Mouse (Mus musculus): Measurements from ENCODE around the gene Tpmt. TPM values are rescaled to one million over a fixed set of nuclear protein-coding genes. Genes with fewer than 3 reads are reported as not detected.
A peak's percentile ranks its signal among the peaks of the same experiment; 100 is the strongest.

Tpmt gene
- 37.8 and 38.9 TPM in 2 replicates for polyA plus RNA-seq (2016; fragmentation: Nextera tagmentation; extraction: Ambion mirVana)

DNA sequence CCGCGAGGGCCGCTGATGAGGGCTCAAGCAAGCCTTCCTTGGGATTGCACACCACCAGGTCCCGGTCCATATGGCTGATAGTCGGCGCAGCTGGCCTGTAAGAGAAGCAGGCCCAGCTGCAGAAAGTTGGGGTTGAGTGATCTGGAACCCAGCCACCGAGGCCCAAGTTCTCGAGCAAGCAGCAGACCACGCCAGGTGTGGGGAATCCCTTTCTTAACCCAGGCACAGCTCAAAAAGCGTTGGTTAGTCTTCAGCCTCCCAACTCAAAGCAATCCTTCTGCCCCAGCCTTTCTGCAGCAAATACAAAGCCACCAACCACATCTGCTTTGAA, at the start of gene Tpmt:
Tpmt (minus strand) TSS at position 121 of the 331 bp plus-strand sequence.
- Histone ChIP-seq H3K36me3 (peaks cover 11% of the 10 kb centered on the region), H3K9ac (peak within 1 kb of the TSS; percentile 86), H3K4me2 (replicated peaks) (peak within 1 kb of the TSS; percentile 100), H3K4me1 (peaks cover 12% of the 10 kb centered on the region), H3K27ac (peak within 1 kb of the TSS; percentile 83), H3K4me3 (peak within 1 kb of the TSS; percentile 81), H3K27me3 (no peaks in the 10 kb centered on the region), H3K9me3 (replicated peaks) (no peaks in the 10 kb centered on the region)
- ATAC-seq (ENCODE audit: low FRiP score) = no peak
- WGBS = 13% methylated on average over 10 of the region's 10 CpGs

DNA sequence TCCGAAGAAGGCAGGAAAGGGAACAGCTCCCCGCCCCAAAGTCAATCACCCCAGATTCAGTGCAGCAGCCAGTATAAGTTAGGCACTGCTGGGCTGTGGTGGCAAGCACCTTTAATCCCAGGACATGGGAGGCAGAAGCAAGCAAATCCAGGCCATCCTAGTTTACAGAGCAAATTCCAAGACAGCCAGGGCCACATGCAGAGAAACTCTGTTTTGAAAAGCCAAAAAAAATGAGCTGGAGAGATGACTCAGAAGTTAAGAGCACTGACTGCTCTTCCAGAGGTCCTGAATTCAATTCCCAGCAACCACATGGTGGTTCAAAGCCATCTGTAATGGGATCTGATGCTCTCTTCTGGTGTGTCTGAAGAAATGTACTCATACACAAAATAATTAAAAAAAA, 49.3 kb upstream of the Tpmt start:
- Histone ChIP-seq H3K36me3 (peaks cover 31% of the 10 kb centered on the region; the same call in 1 of the 2 replicates), H3K9ac (no peak overlapping the region), H3K4me2 (replicated peaks) (no peak overlapping the region), H3K4me3 (no peak overlapping the region), H3K27me3 (no peaks in the 10 kb centered on the region), H3K9me3 (replicated peaks) (no peaks in the 10 kb centered on the region), H3K27ac (no peak overlapping the region), H3K4me1 (no peaks in the 10 kb centered on the region)
- 82% methylated on average over 2 of the region's 2 CpGs for WGBS
- ATAC-seq (ENCODE audit: low FRiP score) = no peak

DNA sequence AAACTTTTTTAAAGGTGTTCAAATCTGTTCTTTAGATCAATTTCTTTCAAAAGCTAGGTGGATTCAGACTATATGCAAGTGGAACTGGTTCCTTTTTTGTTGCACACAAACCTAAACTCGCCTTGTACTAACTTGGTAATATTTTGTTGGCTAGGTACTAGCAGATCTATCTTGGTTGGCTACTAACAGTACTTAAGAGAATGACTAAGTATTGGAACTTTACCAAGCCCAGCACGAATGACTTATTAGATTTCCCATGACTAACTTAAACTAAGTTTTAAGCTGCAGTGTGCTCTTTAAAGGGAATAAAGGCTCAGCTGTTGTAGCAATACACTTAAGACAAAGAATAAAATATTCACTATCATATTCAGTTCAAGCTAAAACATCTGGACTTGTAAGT, 44.7 kb upstream of the Tpmt start:
- H3K27ac ChIP-seq = no peak overlapping the region
- H3K36me3 ChIP-seq = peaks cover 28% of the 10 kb centered on the region
- H3K4me2 ChIP-seq (replicated peaks) = no peak overlapping the region
- WGBS = 92% methylated on average over 2 of the region's 2 CpGs
- H3K9me3 ChIP-seq (replicated peaks) = no peaks in the 10 kb centered on the region
- no peaks in the 10 kb centered on the region for H3K4me1 ChIP-seq
- no peak overlapping the region for H3K4me3 ChIP-seq
- H3K9ac ChIP-seq = no peak overlapping the region
- no peaks in the 10 kb centered on the region for H3K27me3 ChIP-seq
- no peak for ATAC-seq (ENCODE audit: low FRiP score)

DNA sequence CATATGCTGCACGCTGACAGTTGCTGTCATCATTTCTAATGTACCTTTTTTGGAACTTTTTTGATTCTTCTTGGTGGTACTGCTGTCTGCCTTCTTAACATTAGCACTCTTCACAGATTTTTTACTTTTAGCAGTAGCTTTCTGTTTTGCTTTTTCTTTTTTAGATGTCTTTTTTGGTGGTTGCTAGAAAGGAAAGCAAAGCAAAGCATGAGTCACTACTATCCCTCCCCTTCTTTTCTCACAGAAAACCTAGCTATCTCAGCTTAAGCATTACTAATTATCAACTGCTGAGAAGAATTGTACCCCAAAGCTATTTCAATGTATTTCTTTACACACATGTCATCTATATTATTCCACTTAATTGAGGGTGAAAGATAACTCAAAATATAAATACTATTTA, 43.9 kb upstream of the Tpmt start:
- no peak overlapping the region for H3K4me2 ChIP-seq (replicated peaks)
- H3K9me3 ChIP-seq (replicated peaks) = no peaks in the 10 kb centered on the region
- peaks cover 26% of the 10 kb centered on the region for H3K36me3 ChIP-seq
- WGBS = 95% methylated on average over 1 of the region's 1 CpGs
- no peak overlapping the region for H3K27ac ChIP-seq
- H3K9ac ChIP-seq = no peak overlapping the region
- ATAC-seq (ENCODE audit: low FRiP score) = no peak
- H3K4me1 ChIP-seq = no peaks in the 10 kb centered on the region
- H3K4me3 ChIP-seq = no peak overlapping the region
- no peaks in the 10 kb centered on the region for H3K27me3 ChIP-seq

DNA sequence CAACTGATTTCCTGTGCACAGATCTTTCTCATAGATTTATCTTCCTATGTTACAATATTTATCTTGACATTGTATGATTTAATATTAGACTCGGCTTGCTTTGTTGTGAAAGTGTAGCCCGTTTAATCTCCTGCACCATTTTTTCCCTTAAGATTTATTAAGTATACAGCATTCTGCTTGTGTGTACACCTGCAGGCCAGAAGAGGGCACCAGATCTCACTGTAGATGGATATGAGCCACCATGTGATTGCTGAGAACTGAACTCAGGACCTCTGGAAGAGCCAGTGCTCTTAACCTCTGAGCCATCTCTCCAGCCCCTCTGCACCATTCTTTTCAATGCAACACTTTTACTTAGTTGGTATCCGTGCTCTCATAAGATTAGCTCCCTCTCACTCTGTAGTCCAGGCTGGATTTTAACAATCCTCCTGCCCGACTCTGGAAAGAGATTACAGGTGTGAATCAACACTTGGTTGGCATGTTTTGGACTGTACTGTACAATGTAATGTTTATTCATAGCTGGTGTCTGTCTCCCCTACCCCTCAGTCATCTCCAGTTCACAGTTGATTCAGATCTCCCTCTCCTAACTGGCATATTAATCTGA, 36.5 kb upstream of the Tpmt start:
- Histone ChIP-seq H3K4me2 (replicated peaks) (no peak overlapping the region), H3K4me1 (no peaks in the 10 kb centered on the region), H3K36me3 (peaks cover 60% of the 10 kb centered on the region), H3K9ac (no peak overlapping the region), H3K4me3 (no peak overlapping the region), H3K27me3 (no peaks in the 10 kb centered on the region), H3K27ac (no peak overlapping the region), H3K9me3 (replicated peaks) (no peaks in the 10 kb centered on the region)
- WGBS = 86% methylated on average over 4 of the region's 4 CpGs
- no peak for ATAC-seq (ENCODE audit: low FRiP score)

DNA sequence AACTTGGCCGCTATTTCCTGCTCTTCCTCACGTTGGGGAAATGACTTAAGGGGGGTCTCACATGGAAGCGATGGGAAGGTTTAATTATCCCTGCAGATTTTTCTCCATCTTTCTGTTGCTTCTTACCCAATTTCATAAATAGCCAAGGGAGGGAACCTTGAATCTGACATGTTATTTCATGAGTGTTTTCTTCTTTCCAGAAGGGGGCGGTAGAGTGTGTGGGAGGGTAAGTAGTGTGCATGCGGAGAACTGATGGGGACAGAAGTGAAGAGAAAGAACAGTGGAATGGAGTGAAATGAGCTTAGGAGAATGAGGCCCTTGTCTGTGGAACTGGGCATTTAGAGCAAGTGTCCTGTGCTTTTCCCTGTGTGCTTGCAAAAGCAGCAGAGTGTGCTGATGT, 34.3 kb upstream of the Tpmt start:
- Histone ChIP-seq H3K4me1 (no peaks in the 10 kb centered on the region), H3K9ac (no peak overlapping the region), H3K4me2 (replicated peaks) (no peak overlapping the region), H3K27me3 (no peaks in the 10 kb centered on the region), H3K9me3 (replicated peaks) (no peaks in the 10 kb centered on the region), H3K36me3 (peaks cover 68% of the 10 kb centered on the region), H3K27ac (no peak overlapping the region), H3K4me3 (no peak overlapping the region)
- WGBS = 79% methylated on average over 5 of the region's 5 CpGs
- no peak for ATAC-seq (ENCODE audit: low FRiP score)

DNA sequence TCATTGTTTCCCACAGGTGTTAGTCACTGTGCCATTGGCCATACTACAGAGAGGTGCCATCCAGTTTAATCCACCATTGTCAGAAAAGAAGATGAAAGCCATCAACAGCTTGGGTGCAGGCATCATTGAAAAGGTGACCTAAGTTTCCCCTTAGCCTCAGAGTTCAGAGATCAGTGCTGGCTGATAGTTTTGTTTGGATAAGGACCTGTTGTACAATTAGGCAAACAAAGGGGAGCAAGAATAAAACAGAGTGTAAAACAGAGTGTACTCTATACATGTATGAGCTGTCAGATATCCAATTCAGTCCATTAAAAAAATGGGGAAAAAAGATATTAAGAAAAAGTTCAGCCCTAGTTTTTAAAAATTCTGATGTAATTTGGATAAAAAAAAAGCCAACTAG, 32.8 kb upstream of the Tpmt start:
- no peaks in the 10 kb centered on the region for H3K4me1 ChIP-seq
- no peak for ATAC-seq (ENCODE audit: low FRiP score)
- no peaks in the 10 kb centered on the region for H3K9me3 ChIP-seq (replicated peaks)
- no peak overlapping the region for H3K4me2 ChIP-seq (replicated peaks)
- H3K9ac ChIP-seq = no peak overlapping the region
- H3K4me3 ChIP-seq = no peak overlapping the region
- no peaks in the 10 kb centered on the region for H3K27me3 ChIP-seq
- no peak overlapping the region for H3K27ac ChIP-seq
- H3K36me3 ChIP-seq = peaks cover 72% of the 10 kb centered on the region

DNA sequence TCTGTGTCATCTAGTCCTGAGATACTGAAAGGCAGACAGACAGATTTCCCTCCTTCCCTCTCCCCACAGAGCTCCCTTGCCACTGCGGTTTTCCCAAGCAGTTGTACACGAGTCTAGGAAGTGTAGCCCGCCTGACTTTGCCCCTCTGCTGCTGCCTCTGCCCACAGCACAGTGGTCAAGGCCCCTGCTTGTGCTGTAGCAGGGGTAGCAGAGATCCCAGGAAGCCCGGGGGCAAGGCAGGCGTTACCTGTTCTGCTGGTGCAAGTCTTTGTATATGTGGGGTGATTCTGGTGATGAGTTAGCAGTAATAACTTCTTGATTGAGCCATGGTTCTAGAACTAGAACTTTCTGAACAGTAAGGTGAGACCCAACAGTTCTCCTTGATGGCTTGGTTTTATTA, 31.6 kb upstream of the Tpmt start:
- no peak for ATAC-seq (ENCODE audit: low FRiP score)
- H3K36me3 ChIP-seq = peaks cover 74% of the 10 kb centered on the region
- H3K27me3 ChIP-seq = no peaks in the 10 kb centered on the region
- no peak overlapping the region for H3K27ac ChIP-seq
- H3K9ac ChIP-seq = no peak overlapping the region
- H3K4me2 ChIP-seq (replicated peaks) = no peak overlapping the region
- 90% methylated on average over 5 of the region's 5 CpGs for WGBS
- H3K4me1 ChIP-seq = no peaks in the 10 kb centered on the region
- no peaks in the 10 kb centered on the region for H3K9me3 ChIP-seq (replicated peaks)
- H3K4me3 ChIP-seq = no peak overlapping the region

DNA sequence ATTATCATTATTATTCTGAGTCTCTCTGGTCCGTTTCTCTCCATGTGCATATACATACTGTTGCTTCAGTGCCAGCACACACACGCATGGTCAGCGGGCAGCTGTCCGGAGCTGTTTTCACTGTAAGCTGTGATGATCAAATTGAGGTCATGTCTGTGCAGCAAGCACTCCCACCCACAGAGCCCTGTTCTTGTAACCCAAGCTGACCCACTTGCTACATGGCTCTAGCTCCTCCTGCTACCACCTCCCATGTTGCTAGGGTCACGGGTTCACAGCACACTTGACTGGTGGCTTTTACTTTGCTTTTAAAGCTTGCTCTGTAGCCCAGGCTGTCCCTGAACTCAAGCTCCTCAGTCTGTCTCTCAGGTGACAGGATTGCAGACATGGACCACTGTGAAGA, 27.9 kb upstream of the Tpmt start:
- H3K4me1 ChIP-seq = no peaks in the 10 kb centered on the region
- H3K9ac ChIP-seq = no peak overlapping the region
- H3K4me3 ChIP-seq = no peak overlapping the region
- no peak for ATAC-seq (ENCODE audit: low FRiP score)
- no peaks in the 10 kb centered on the region for H3K27me3 ChIP-seq
- peaks cover 51% of the 10 kb centered on the region for H3K36me3 ChIP-seq
- no peak overlapping the region for H3K27ac ChIP-seq
- no peaks in the 10 kb centered on the region for H3K9me3 ChIP-seq (replicated peaks)
- no peak overlapping the region for H3K4me2 ChIP-seq (replicated peaks)
- WGBS = 89% methylated on average over 5 of the region's 5 CpGs

DNA sequence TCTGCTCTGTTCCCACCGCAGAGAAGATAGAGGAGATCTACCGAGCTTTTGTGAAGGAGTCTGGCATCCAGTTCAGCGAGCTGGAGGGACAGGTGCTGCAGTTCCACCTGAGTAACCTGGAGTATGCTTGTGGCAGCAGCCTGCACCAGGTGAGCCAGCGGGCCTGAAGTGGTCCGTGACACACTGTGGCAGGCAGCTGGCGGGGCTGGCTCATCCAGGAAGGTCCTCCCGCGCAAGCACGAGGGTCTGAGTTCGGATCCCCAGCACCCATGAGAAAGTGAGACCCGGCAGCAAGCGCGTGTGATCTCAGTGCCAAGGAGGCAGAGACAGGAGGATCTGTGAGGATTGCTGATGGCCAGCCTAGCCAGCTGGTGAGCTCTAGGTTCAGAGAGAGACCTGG, 27.3 kb upstream of the Tpmt start:
- Histone ChIP-seq H3K4me2 (replicated peaks) (no peak overlapping the region), H3K27me3 (no peaks in the 10 kb centered on the region), H3K36me3 (peaks cover 52% of the 10 kb centered on the region), H3K9me3 (replicated peaks) (no peaks in the 10 kb centered on the region), H3K4me3 (no peak overlapping the region), H3K4me1 (no peaks in the 10 kb centered on the region), H3K9ac (no peak overlapping the region), H3K27ac (no peak overlapping the region)
- ATAC-seq (ENCODE audit: low FRiP score) = no peak
- WGBS = 95% methylated on average over 13 of the region's 13 CpGs

DNA sequence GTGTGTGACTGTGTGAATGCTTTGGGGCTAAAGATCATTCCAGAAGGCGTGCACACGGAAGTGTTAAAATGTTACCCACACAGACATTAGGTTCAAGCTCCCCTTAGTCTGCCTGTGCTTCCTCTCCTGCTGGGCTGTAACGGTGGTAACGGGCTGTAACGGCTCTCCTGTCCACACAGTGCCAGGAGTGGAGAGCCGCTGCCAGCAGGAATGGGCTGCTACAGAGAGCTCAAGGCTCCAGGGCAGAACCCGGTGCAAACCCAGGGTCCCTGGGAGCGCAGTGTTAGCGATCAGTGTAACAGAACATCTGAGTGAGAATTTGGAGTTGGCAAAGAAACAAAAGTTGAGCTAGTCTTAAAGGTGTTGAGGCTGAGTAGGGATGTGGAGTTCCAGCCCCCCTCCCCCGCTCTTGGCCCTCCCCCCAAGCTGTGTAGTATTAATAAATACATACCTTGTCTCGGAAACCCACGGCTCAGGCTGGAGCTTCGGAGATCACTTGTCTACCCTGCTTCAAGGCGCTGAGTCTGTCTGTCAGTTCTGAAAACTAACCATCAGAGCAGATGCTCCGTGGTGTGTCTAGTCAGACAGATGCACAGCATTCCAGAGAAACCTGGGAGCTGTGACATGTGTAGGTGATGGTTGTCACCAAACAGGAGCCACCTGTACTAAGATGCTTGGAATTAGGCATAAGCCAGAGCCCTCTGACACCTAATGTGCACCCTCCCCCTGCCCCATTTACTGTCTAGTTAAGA, 26.0 kb upstream of the Tpmt start:
- 81% methylated on average over 15 of the region's 15 CpGs for WGBS
- Histone ChIP-seq H3K4me1 (no peaks in the 10 kb centered on the region), H3K27me3 (no peaks in the 10 kb centered on the region), H3K36me3 (peaks cover 60% of the 10 kb centered on the region), H3K4me2 (replicated peaks) (no peak overlapping the region), H3K9me3 (replicated peaks) (no peaks in the 10 kb centered on the region), H3K4me3 (no peak overlapping the region), H3K27ac (no peak overlapping the region), H3K9ac (no peak overlapping the region)
- no peak for ATAC-seq (ENCODE audit: low FRiP score)

DNA sequence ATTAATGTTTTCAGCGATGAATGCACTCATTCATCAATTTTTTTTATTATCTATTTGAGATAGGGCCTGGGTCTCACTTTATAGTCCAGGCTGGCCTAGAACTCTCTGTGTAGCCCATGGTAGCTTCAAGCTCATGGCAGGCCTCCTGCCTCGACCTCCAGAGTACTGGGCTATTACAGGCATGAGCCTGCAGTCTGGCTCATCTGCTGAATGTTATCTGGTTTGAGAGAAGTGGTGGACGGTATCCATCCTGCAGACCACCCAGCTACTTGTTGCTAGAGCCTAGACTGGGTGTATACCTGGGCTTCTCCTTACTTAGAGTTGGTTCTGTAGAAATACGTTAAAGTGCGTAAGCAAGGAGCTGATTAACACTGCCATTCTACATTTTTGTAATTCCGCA, 22.5 kb upstream of the Tpmt start:
- Histone ChIP-seq H3K27me3 (no peaks in the 10 kb centered on the region), H3K36me3 (peaks cover 59% of the 10 kb centered on the region), H3K9me3 (replicated peaks) (no peaks in the 10 kb centered on the region), H3K4me1 (no peaks in the 10 kb centered on the region), H3K4me3 (no peak overlapping the region), H3K9ac (no peak overlapping the region), H3K4me2 (replicated peaks) (no peak overlapping the region), H3K27ac (no peak overlapping the region)
- no peak for ATAC-seq (ENCODE audit: low FRiP score)
- 94% methylated on average over 6 of the region's 6 CpGs for WGBS

DNA sequence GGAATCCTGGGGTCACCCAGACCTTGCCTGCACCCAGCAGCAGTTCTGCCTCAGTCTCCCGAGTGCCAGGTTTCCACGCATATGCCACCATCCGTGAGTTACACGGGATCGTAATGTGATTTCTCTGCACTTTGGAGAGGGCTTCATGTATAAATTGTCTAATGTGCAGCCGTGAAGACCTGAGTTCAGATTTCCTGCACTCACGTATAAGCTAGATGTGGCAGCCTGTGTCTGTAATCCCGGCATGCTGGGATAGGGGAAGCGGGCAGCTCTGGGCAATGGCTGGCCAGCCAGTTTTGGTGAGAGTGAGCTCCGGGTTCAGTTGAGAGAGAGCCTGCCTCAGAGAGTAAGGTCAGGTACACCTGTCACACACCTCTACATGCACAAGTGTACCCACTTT, 22.0 kb upstream of the Tpmt start:
- peaks cover 54% of the 10 kb centered on the region for H3K36me3 ChIP-seq
- H3K4me2 ChIP-seq (replicated peaks) = no peak overlapping the region
- no peaks in the 10 kb centered on the region for H3K9me3 ChIP-seq (replicated peaks)
- no peak for ATAC-seq (ENCODE audit: low FRiP score)
- no peaks in the 10 kb centered on the region for H3K27me3 ChIP-seq
- 93% methylated on average over 10 of the region's 10 CpGs for WGBS
- no peaks in the 10 kb centered on the region for H3K4me1 ChIP-seq
- H3K27ac ChIP-seq = no peak overlapping the region
- no peak overlapping the region for H3K9ac ChIP-seq
- no peak overlapping the region for H3K4me3 ChIP-seq
